Mouse (Mus musculus): ENCODE measurements around the gene Ltb.

DNA sequence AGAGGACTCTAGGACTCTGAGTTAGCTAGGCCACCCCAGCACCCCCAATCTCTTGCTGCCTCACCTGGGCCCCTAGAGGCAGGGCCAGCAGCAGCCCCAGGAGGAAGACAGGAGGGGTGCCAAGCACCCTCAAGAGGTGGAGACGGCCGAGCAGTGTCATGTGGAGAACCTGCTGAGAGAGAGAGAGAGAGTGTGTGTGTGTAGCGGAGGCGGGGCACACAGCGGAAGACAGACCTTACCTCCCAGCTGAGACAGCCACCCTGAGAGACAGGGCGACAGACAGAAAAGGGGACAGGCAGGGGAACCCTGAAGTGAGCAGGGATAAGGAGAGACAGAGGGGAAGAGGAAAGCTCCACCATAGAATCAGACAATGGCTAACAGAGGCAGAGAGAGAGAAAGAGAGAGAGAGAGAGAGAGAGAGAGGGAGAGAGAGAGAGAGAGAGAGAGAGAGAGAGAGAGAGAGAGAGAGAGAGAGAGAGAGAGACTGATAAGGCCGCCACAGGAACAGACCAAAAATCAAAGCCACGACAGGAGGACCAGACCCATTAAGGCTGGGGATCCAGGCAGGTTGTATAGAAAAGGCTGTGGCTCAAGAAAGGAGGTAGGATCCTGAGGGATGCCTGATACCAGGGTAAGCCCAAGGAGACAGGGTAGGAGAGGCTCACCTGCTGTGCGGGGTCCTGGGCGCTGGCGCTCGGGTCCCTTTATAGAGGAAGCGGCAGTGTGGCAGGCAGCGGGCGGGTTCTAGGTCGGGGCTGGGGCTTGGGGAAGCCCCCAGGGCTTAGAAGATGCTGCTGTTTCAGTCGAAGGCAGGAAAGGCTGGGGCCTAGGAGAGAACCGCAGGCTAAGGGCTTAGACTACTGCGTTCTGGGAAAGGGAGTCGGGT lies 10.5 kb downstream of the Ltb start, which contains the start of gene Lta:
- TF ChIP-seq EP300 (IDR thresholded peaks at IDR 0.05; ENCODE audit: insufficient read depth, low read depth, low read length): no peak
- no peak for TF ChIP-seq CTCF (IDR thresholded peaks at IDR 0.05)
- TF ChIP-seq POLR2A (IDR thresholded peaks at IDR 0.05; ENCODE audit: insufficient read depth, low read depth, low read length): no peak

All from heart, adult 2 months (tissue).